Mouse (Mus musculus): ENCODE results near the gene Lrrn4cl. TPM values are rescaled to one million over a fixed set of nuclear protein-coding genes. Genes with fewer than 3 reads are reported as not detected.

Gene Lrrn4cl
- total RNA-seq, 2 experiments from 2014 or later, result not detected

Other genes with a start within 250 kb of the Lrrn4cl start
Only the 30 nearest of the 33 such genes appear.
- 69.3 and 73.0 TPM in 2 replicates for gene Slc3a2, start 127.4 kb upstream of the Lrrn4cl start, total RNA-seq (2015)
- gene Slc3a2, start 127.4 kb upstream of the Lrrn4cl start, total RNA-seq (2017), result 84.0 and 87.7 TPM in 2 replicates
- gene Wdr74, start 114.9 kb upstream of the Lrrn4cl start, total RNA-seq (2015), result 111 and 112 TPM in 2 replicates
- 102 TPM in 2 replicates for gene Wdr74, start 114.9 kb upstream of the Lrrn4cl start, total RNA-seq (2017)
- gene 1700092M07Rik, start 110.0 kb upstream of the Lrrn4cl start, total RNA-seq (2015), result 1.2 and 4.4 TPM in 2 replicates
- not detected in 2 replicates for gene 1700092M07Rik, start 110.0 kb upstream of the Lrrn4cl start, total RNA-seq (2017)
- gene Stx5a, start 109.4 kb upstream of the Lrrn4cl start, total RNA-seq (2015), result 32.5 and 45.3 TPM in 2 replicates
- 54.1 and 54.8 TPM in 2 replicates for gene Stx5a, start 109.4 kb upstream of the Lrrn4cl start, total RNA-seq (2017)
- 339 and 367 TPM in 2 replicates for gene Nxf1, start 93.7 kb upstream of the Lrrn4cl start, total RNA-seq (2015)
- gene Nxf1, start 93.7 kb upstream of the Lrrn4cl start, total RNA-seq (2017), result 76.5 and 91.9 TPM in 2 replicates
- 64.4 and 69.2 TPM in 2 replicates for gene Tmem223, start 79.8 kb upstream of the Lrrn4cl start, total RNA-seq (2015)
- gene Tmem223, start 79.8 kb upstream of the Lrrn4cl start, total RNA-seq (2017), result 36.2 and 37.0 TPM in 2 replicates
- gene Tmem179b, start 76.3 kb upstream of the Lrrn4cl start, total RNA-seq (2015), result 109 and 124 TPM in 2 replicates
- gene Tmem179b, start 76.3 kb upstream of the Lrrn4cl start, total RNA-seq (2017), result 73.9 and 87.1 TPM in 2 replicates
- gene Taf6l, start 64.4 kb upstream of the Lrrn4cl start, total RNA-seq (2015), result 5.8 and 6.4 TPM in 2 replicates
- 9.7 and 12.8 TPM in 2 replicates for gene Taf6l, start 64.4 kb upstream of the Lrrn4cl start, total RNA-seq (2017)
- 142 and 164 TPM in 2 replicates for gene Polr2g, start 52.2 kb upstream of the Lrrn4cl start, total RNA-seq (2015)
- gene Polr2g, start 52.2 kb upstream of the Lrrn4cl start, total RNA-seq (2017), result 68.1 and 83.9 TPM in 2 replicates
- gene Zbtb3, start 48.2 kb upstream of the Lrrn4cl start, total RNA-seq (2015), result 1.8 and 2.8 TPM in 2 replicates
- 2.1 and 2.4 TPM in 2 replicates for gene Zbtb3, start 48.2 kb upstream of the Lrrn4cl start, total RNA-seq (2017)
- gene Ttc9c, start 31.4 kb upstream of the Lrrn4cl start, total RNA-seq (2015), result 29.0 and 31.0 TPM in 2 replicates
- 65.6 and 73.3 TPM in 2 replicates for gene Ttc9c, start 31.4 kb upstream of the Lrrn4cl start, total RNA-seq (2017)
- 56.7 and 59.5 TPM in 2 replicates for gene Hnrnpul2, start 30.8 kb upstream of the Lrrn4cl start, total RNA-seq (2015)
- 64.7 and 77.8 TPM in 2 replicates for gene Hnrnpul2, start 30.8 kb upstream of the Lrrn4cl start, total RNA-seq (2017)
- 0.76 TPM in 1 of 2 replicates, not detected in the other for gene AC129217.1, start 21.0 kb upstream of the Lrrn4cl start, total RNA-seq (2015)
- not detected in 2 replicates for gene AC129217.1, start 21.0 kb upstream of the Lrrn4cl start, total RNA-seq (2017)
- 58.3 and 63.4 TPM in 2 replicates for gene Bscl2, start 13.3 kb upstream of the Lrrn4cl start, total RNA-seq (2015)
- 28.8 and 31.6 TPM in 2 replicates for gene Bscl2, start 13.3 kb upstream of the Lrrn4cl start, total RNA-seq (2017)
- gene Gng3, start 11.6 kb upstream of the Lrrn4cl start, total RNA-seq (2015), result 0.07 and 0.22 TPM in 2 replicates
- not detected in 2 replicates for gene Gng3, start 11.6 kb upstream of the Lrrn4cl start, total RNA-seq (2017)
- gene Ubxn1, start 20.7 kb downstream of the Lrrn4cl start, total RNA-seq (2015), result 60.6 and 77.0 TPM in 2 replicates
- gene Ubxn1, start 20.7 kb downstream of the Lrrn4cl start, total RNA-seq (2017), result 159 and 168 TPM in 2 replicates
- 44.4 and 46.0 TPM in 2 replicates for gene Uqcc3, start 30.2 kb downstream of the Lrrn4cl start, total RNA-seq (2015)
- gene Uqcc3, start 30.2 kb downstream of the Lrrn4cl start, total RNA-seq (2017), result 93.0 and 118 TPM in 2 replicates
- 53.0 and 75.7 TPM in 2 replicates for gene Lbhd1, start 33.0 kb downstream of the Lrrn4cl start, total RNA-seq (2015)
- gene Lbhd1, start 33.0 kb downstream of the Lrrn4cl start, total RNA-seq (2017), result 7.5 and 14.3 TPM in 2 replicates
- not detected in 2 replicates for gene Gm49403, start 33.2 kb downstream of the Lrrn4cl start, total RNA-seq (2015)
- gene Gm49403, start 33.2 kb downstream of the Lrrn4cl start, total RNA-seq (2017), result not detected in 2 replicates
- gene 1810009A15Rik, start 38.1 kb downstream of the Lrrn4cl start, total RNA-seq (2015), result 51.4 and 70.0 TPM in 2 replicates
- gene 1810009A15Rik, start 38.1 kb downstream of the Lrrn4cl start, total RNA-seq (2017), result 74.3 and 91.0 TPM in 2 replicates
- gene Gm49416, start 38.2 kb downstream of the Lrrn4cl start, total RNA-seq (2015), result 1.5 and 2.5 TPM in 2 replicates
- gene Gm49416, start 38.2 kb downstream of the Lrrn4cl start, total RNA-seq (2017), result not detected in 2 replicates
- 12.9 and 16.8 TPM in 2 replicates for gene Ints5, start 42.2 kb downstream of the Lrrn4cl start, total RNA-seq (2015)
- 14.1 and 17.7 TPM in 2 replicates for gene Ints5, start 42.2 kb downstream of the Lrrn4cl start, total RNA-seq (2017)
- 112 and 118 TPM in 2 replicates for gene Ganab, start 47.3 kb downstream of the Lrrn4cl start, total RNA-seq (2015)
- gene Ganab, start 47.3 kb downstream of the Lrrn4cl start, total RNA-seq (2017), result 82.3 and 86.0 TPM in 2 replicates
- 12.7 and 17.2 TPM in 2 replicates for gene B3gat3, start 69.6 kb downstream of the Lrrn4cl start, total RNA-seq (2015)
- 20.5 and 21.6 TPM in 2 replicates for gene B3gat3, start 69.6 kb downstream of the Lrrn4cl start, total RNA-seq (2017)
- 0.59 and 1.5 TPM in 2 replicates for gene Rom1, start 78.6 kb downstream of the Lrrn4cl start, total RNA-seq (2015)
- gene Rom1, start 78.6 kb downstream of the Lrrn4cl start, total RNA-seq (2017), result 0.54 and 0.88 TPM in 2 replicates
- gene Eml3, start 78.8 kb downstream of the Lrrn4cl start, total RNA-seq (2015), result 12.0 and 14.9 TPM in 2 replicates
- gene Eml3, start 78.8 kb downstream of the Lrrn4cl start, total RNA-seq (2017), result 20.1 and 36.0 TPM in 2 replicates
- 57.9 and 63.7 TPM in 2 replicates for gene Mta2, start 91.1 kb downstream of the Lrrn4cl start, total RNA-seq (2015)
- 124 and 138 TPM in 2 replicates for gene Mta2, start 91.1 kb downstream of the Lrrn4cl start, total RNA-seq (2017)
- gene Tut1, start 103.1 kb downstream of the Lrrn4cl start, total RNA-seq (2015), result 6.2 and 8.7 TPM in 2 replicates
- gene Tut1, start 103.1 kb downstream of the Lrrn4cl start, total RNA-seq (2017), result 19.9 and 23.8 TPM in 2 replicates
- gene Eef1g, start 116.3 kb downstream of the Lrrn4cl start, total RNA-seq (2015), result 1,162 and 1,182 TPM in 2 replicates
- 754 and 796 TPM in 2 replicates for gene Eef1g, start 116.3 kb downstream of the Lrrn4cl start, total RNA-seq (2017)
- 6.5 and 10.6 TPM in 2 replicates for gene Ahnak, start 138.5 kb downstream of the Lrrn4cl start, total RNA-seq (2015)
- gene Ahnak, start 138.5 kb downstream of the Lrrn4cl start, total RNA-seq (2017), result 11.7 and 17.2 TPM in 2 replicates

All from megakaryocyte progenitor cell, adult 5-6 weeks (primary cell).